Mouse (Mus musculus) A20 (cell line): ENCODE measurements around the gene Zfp938.
A peak's percentile ranks its signal among the peaks of the same experiment; 100 is the strongest.

ENCODE experiments used
- DNase-seq: peaks from one replicate; pipeline ENCODE4 v3.0.0-alpha.2; 2011; ENCODE audit warnings: low read depth, low spot score

The Zfp938 gene

DNA sequence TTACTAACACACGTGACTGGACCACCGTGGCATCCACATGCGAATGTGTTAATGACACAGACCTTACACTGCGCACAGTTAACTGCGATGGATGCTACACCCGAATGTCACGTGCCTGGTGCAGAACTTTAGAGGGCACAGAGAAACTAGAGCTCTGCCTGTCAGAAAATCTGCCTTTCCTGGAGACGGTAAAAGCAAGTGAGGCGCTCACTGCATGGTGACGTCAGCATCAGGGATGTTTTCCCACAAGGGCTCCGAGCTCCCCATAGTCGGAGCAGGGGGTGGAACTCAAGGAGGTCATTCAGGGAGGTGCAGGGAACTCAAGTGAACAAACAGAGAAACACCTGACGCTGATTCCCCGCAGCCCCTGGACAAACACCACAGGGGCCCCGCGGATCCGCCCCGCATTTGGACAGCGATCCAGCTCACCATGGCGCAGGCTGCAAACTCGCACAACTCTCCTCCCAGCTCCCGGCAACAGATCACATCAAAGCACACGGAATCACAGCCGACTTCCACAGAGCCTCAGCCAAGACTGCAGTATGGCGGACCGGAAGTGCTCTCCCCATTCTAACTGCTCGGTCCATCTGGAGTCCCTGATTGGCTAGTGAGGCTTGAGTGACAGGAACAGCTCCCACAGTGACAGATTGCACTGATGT, at the start of gene Zfp938:
Gene Zfp938, minus strand, starts transcription at position 539 of the 659 bp plus-strand sequence.
- peak; percentile 90 for DNase-seq

DNA sequence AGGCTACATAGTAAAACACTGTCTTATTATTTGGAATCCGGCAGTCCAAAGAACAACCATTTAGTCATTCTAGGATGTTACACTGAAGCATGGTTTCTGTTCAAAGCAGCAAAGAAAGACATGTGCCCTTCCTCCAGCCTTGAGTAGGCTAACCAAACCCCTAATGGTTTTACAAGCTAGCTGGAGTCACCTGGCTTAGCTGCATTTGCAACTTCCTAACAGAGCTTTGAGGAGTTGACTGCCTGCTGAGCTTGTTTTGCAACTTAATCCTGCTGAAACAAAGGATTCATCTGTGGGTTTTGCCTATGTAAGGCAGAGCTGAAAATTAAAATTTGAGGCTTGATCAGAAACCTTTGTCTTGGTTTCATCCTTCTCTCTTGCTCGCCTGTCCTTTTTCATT, 16.3 kb upstream of the Zfp938 start:
- no peak for DNase-seq

DNA sequence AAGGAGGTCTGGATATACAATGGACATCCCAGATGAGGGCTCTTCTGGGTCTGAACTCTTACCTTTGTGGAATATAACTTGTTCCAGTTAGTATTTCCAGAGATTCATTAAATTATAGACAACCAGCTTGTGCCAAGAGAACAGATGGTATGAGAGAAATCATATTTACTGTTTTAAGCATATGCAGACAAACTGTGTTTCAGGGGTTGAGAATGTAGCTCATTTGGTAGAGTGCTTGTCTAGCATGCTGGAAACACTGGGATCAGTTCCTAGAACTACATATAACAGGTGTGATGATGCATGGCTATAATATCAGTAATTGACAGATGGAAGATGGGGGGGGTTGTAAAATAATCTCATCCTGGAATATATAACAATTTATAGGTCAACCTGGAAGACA, 3.9 kb upstream of the Zfp938 start:
- no peak for DNase-seq

DNA sequence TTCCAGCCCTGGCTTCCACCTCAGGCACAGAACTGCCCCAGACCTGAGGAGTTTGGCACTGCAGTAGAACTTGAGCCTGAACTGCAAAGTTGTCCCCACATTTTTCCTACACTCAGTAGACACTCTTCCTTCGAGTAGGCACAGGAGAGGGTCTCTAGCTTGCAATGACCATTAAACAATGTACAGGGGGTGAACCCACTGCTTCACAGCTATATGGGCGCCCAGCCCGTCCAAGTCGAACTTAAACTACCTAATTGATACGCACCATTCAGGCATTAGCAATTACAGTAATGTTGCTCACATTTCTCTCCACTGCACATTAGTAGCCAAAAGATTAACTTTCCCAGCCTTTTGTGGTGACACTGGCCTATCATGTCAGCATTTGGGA, 315 bp upstream of the Zfp938 start:
- DNase-seq = no peak

DNA sequence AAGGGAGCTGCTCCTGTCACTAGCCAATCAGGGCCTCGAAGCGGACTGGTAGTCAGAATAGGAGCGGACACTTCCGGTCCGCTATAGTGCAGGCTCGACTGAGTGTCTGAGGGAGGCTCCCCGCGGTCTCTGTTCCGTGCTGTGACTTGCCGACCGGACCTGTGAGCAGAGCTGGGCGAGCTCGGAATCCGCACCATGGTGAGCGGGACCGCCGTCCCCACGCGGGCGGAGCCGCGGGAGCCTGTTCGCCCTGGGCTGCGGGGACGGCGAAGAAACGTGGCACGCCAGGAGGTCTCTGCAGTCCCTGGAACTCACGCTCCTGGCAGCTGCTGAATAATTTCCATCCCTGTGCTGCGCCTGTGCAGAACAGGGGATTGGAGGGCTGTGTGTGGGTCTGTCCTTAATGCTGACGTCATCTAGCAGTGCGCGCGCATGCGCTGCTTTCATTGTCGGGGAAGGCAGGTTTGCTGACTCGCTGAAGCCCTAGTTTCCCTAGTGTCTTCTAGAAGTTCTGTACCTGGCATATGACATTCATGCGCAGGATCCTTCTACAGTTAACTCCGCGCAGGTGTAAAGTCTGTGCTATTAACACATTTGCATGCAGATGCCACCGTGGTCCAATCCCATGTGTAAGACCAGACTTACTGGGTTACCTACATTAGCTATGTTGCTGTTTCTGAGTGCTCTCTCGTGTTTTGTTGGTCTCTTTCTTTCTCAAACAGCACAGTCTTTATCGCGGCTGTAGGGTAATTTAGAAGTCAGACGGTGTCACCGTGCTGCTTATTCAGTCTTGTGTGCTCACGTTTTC, 62.6 kb downstream of the Zfp938 start:
- DNase-seq = peak; percentile 96
